ENCODE assay signal across 23 mouse cellular contexts in genomic region chr2:28226971-28227370, GRCm38 (mm10). TPM values are rescaled to one million over a fixed set of nuclear protein-coding genes. Genes with fewer than 3 reads are reported as not detected.
DNase-seq lines count a peak whose midpoint lies in the region; ATAC-seq and TF ChIP-seq lines count a peak whose summit lies in the region.
"Had no signal": no experiment of that assay in that cellular context is flagged by ENCODE, and none has a peak within 500 bp of the region (broad histone marks: within the 10 kb centered on the region; RNA-seq: fewer than 3 reads in every experiment).

No protein-coding gene starts in this region.

- no peak for TF ChIP-seq EP300 in lung, postnatal 0 days (IDR thresholded peaks at IDR 0.05)

- no peak overlapping the region for H3K4me2 ChIP-seq in hindbrain, embryonic 13.5 days
- H3K4me2 ChIP-seq in hindbrain, embryonic 11.5 days (replicated peaks; ENCODE audit: low read depth, low read length): no peak overlapping the region
- no peak overlapping the region for H3K4me2 ChIP-seq in embryonic facial prominence, embryonic 15.5 days (replicated peaks)
- no peak overlapping the region for H3K4me2 ChIP-seq in midbrain, embryonic 15.5 days
- no peak overlapping the region for H3K4me2 ChIP-seq in lung, postnatal 0 days (replicated peaks; ENCODE audit: low read depth, low read length)
- H3K4me2 ChIP-seq: forebrain, embryonic 12.5 days; heart, embryonic 11.5 days; limb, embryonic 12.5 days; liver, embryonic 12.5 days; neural tube, embryonic 13.5 days had no signal

- ATAC-seq in hindbrain, embryonic 13.5 days (ENCODE audit: low FRiP score): no peak
- ATAC-seq in hindbrain, embryonic 11.5 days (ENCODE audit: low FRiP score): no peak
- no peak for ATAC-seq in embryonic facial prominence, embryonic 15.5 days (ENCODE audit: insufficient number of reproducible peaks, low FRiP score, low TSS enrichment, low read depth)
- no peak for ATAC-seq in midbrain, embryonic 15.5 days (replicated peaks)
- no peak for ATAC-seq in lung, postnatal 0 days
- ATAC-seq: activated CD4-positive, CD25-positive, alpha-beta regulatory T cell, adult 4 months; liver, embryonic 12.5 days had no signal

- no peaks in the 10 kb centered on the region for H3K27me3 ChIP-seq in hindbrain, embryonic 13.5 days
- H3K27me3 ChIP-seq in hindbrain, embryonic 11.5 days (ENCODE audit: control insufficient read depth, insufficient read depth, low read length): no peaks in the 10 kb centered on the region
- H3K27me3 ChIP-seq in embryonic facial prominence, embryonic 15.5 days: no peaks in the 10 kb centered on the region
- no peaks in the 10 kb centered on the region for H3K27me3 ChIP-seq in midbrain, embryonic 15.5 days (replicated peaks)
- H3K27me3 ChIP-seq in lung, postnatal 0 days (replicated peaks; ENCODE audit: insufficient read depth, low read length): no peaks in the 10 kb centered on the region
- H3K27me3 ChIP-seq: forebrain, embryonic 12.5 days; limb, embryonic 12.5 days; neural tube, embryonic 13.5 days had no signal

- H3K4me1 ChIP-seq in hindbrain, embryonic 13.5 days (replicated peaks): peaks cover 43% of the 10 kb centered on the region
- no peaks in the 10 kb centered on the region for H3K4me1 ChIP-seq in hindbrain, embryonic 11.5 days (replicated peaks; ENCODE audit: control insufficient read depth, insufficient read depth, low read length)
- peaks cover 28% of the 10 kb centered on the region for H3K4me1 ChIP-seq in embryonic facial prominence, embryonic 15.5 days
- peaks cover 28% of the 10 kb centered on the region for H3K4me1 ChIP-seq in midbrain, embryonic 15.5 days
- no peaks in the 10 kb centered on the region; the same call in 1 of the 2 replicates for H3K4me1 ChIP-seq in lung, postnatal 0 days (ENCODE audit: insufficient read depth, low read depth, low read length)
- H3K4me1 ChIP-seq: liver, embryonic 12.5 days; megakaryocyte, embryonic 14.5 days had no signal

- H3K4me3 ChIP-seq in hindbrain, embryonic 13.5 days: no peak overlapping the region
- H3K4me3 ChIP-seq in hindbrain, embryonic 11.5 days (ENCODE audit: low read depth, low read length): no peak overlapping the region
- H3K4me3 ChIP-seq in embryonic facial prominence, embryonic 15.5 days (replicated peaks): no peak overlapping the region
- no peak overlapping the region for H3K4me3 ChIP-seq in midbrain, embryonic 15.5 days
- no peak overlapping the region for H3K4me3 ChIP-seq in lung, postnatal 0 days (ENCODE audit: low read depth, low read length)
- H3K4me3 ChIP-seq: erythroblast, embryonic 14.5 days; forebrain, embryonic 12.5 days; gastrocnemius, adult 2 months; limb, embryonic 12.5 days; liver, embryonic 12.5 days; megakaryocyte, embryonic 14.5 days; neural tube, embryonic 13.5 days had no signal

- H3K9me3 ChIP-seq in hindbrain, embryonic 13.5 days: no peaks in the 10 kb centered on the region
- H3K9me3 ChIP-seq in hindbrain, embryonic 11.5 days (ENCODE audit: control insufficient read depth, low read length): no peaks in the 10 kb centered on the region
- no peaks in the 10 kb centered on the region for H3K9me3 ChIP-seq in embryonic facial prominence, embryonic 15.5 days (replicated peaks)
- H3K9me3 ChIP-seq in midbrain, embryonic 15.5 days: no peaks in the 10 kb centered on the region
- H3K9me3 ChIP-seq in lung, postnatal 0 days (ENCODE audit: low read length): no peaks in the 10 kb centered on the region
- H3K9me3 ChIP-seq: forebrain, embryonic 12.5 days; limb, embryonic 12.5 days; liver, embryonic 12.5 days; megakaryocyte, embryonic 14.5 days; neural tube, embryonic 13.5 days had no signal

- peak overlapping the region; percentile 69 for H3K27ac ChIP-seq in hindbrain, embryonic 13.5 days
- H3K27ac ChIP-seq in hindbrain, embryonic 11.5 days (ENCODE audit: low read depth, low read length): no peak overlapping the region
- H3K27ac ChIP-seq in embryonic facial prominence, embryonic 15.5 days (replicated peaks): 0 out of 2 replicates have a peak overlapping the region, but pooled peaks have one; percentile 12
- H3K27ac ChIP-seq in midbrain, embryonic 15.5 days: 0 out of 2 replicates have a peak overlapping the region, but pooled peaks have one; percentile 0
- H3K27ac ChIP-seq in lung, postnatal 0 days (ENCODE audit: low read length): no peak overlapping the region
- H3K27ac ChIP-seq: forebrain, embryonic 12.5 days; gastrocnemius, adult 2 months; kidney, postnatal 0 days; liver, embryonic 12.5 days; neural tube, embryonic 13.5 days had no signal

- TF ChIP-seq CTCF in lung, postnatal 0 days (IDR thresholded peaks at IDR 0.05): no peak

- 70% methylated on average over 5 of the region's 5 CpGs for WGBS in hindbrain, embryonic 13.5 days
- WGBS in hindbrain, embryonic 11.5 days: 71% methylated on average over 5 of the region's 5 CpGs
- WGBS in embryonic facial prominence, embryonic 15.5 days: 56% methylated on average over 5 of the region's 5 CpGs
- 65% methylated on average over 5 of the region's 5 CpGs for WGBS in midbrain, embryonic 15.5 days
- 60% methylated on average over 5 of the region's 5 CpGs for WGBS in lung, postnatal 0 days

- DNase-seq in hindbrain, embryonic 11.5 days (ENCODE audit: low spot score): no peak
- peak; percentile 24 to 53 for DNase-seq in adrenal gland, postnatal 36 days
- DNase-seq in lung, postnatal 0 days (ENCODE audit: low spot score): no peak
- no peak for DNase-seq in heart, adult 9 months (ENCODE audit: low spot score in 2 of 2)
- DNase-seq: cerebellum, adult 8-10 months; gastrocnemius, adult 2 months; kidney, adult 2 months; lung, adult 18-20 months; right cerebral cortex, postnatal 25 days; spleen, adult 18-20 months had no signal

- H3K9ac ChIP-seq in hindbrain, embryonic 13.5 days: no peak overlapping the region
- no peak overlapping the region for H3K9ac ChIP-seq in hindbrain, embryonic 11.5 days (ENCODE audit: low read depth, low read length)
- no peak overlapping the region for H3K9ac ChIP-seq in embryonic facial prominence, embryonic 15.5 days
- H3K9ac ChIP-seq in midbrain, embryonic 15.5 days: no peak overlapping the region
- H3K9ac ChIP-seq in lung, postnatal 0 days (replicated peaks; ENCODE audit: low read depth): no peak overlapping the region
- H3K9ac ChIP-seq: limb, embryonic 12.5 days; liver, embryonic 12.5 days; neural tube, embryonic 13.5 days had no signal

- peaks cover 83% of the 10 kb centered on the region for H3K36me3 ChIP-seq in hindbrain, embryonic 13.5 days
- no peaks in the 10 kb centered on the region for H3K36me3 ChIP-seq in hindbrain, embryonic 11.5 days (ENCODE audit: control insufficient read depth, insufficient read depth, low read length)
- peaks cover 20% of the 10 kb centered on the region for H3K36me3 ChIP-seq in embryonic facial prominence, embryonic 15.5 days
- H3K36me3 ChIP-seq in midbrain, embryonic 15.5 days (replicated peaks): peaks cover 23% of the 10 kb centered on the region
- no peaks in the 10 kb centered on the region for H3K36me3 ChIP-seq in lung, postnatal 0 days (ENCODE audit: insufficient read depth, low read length)
- H3K36me3 ChIP-seq: liver, embryonic 12.5 days had no signal

RNA-seq across cellular contexts. Expression of gene Olfm1, which starts 34.2 kb away (rescaled TPM):
- 267 and 274 TPM in 2 replicates for polyA plus RNA-seq in hindbrain, embryonic 13.5 days (2015; fragmentation: Nextera tagmentation; extraction: Ambion mirVana)
- 139 and 152 TPM in 2 replicates for polyA plus RNA-seq in hindbrain, embryonic 11.5 days (2014; fragmentation: Nextera tagmentation; extraction: Ambion mirVana)
- total RNA-seq in adrenal gland, postnatal 36 days (2021): 10 to 100 TPM; 34.4 to 40.5 TPM
- polyA plus RNA-seq in embryonic facial prominence, embryonic 15.5 days (2015; fragmentation: Nextera tagmentation; extraction: Ambion mirVana): 34.5 and 35.7 TPM in 2 replicates
- 322 and 328 TPM in 2 replicates for polyA plus RNA-seq in midbrain, embryonic 15.5 days (2015; fragmentation: Nextera tagmentation; extraction: Ambion mirVana)
- 9.8 and 10.7 TPM in 2 replicates for polyA plus RNA-seq in lung, postnatal 0 days (2015; fragmentation: Nextera tagmentation; extraction: Ambion mirVana)
- total RNA-seq: hematopoietic stem cell, adult 5-6 weeks had no signal

Comparison
In these comparisons a context has a peak if more than half of its experiments do, and no peak if none do; other contexts are left out.
1. H3K27ac ChIP-seq: peak in hindbrain, embryonic 13.5 days (single experiment), embryonic facial prominence, embryonic 15.5 days (single experiment) and midbrain, embryonic 15.5 days (single experiment); none in hindbrain, embryonic 11.5 days (single experiment) and lung, postnatal 0 days (single experiment).
2. DNase-seq: peak in adrenal gland, postnatal 36 days (2 of 2); none in hindbrain, embryonic 11.5 days (single experiment), lung, postnatal 0 days (single experiment) and heart, adult 9 months (0 of 2).